Mouse (Mus musculus): Measurements from ENCODE around the gene Ykt6. TPM values are rescaled to one million over a fixed set of nuclear protein-coding genes. Genes with fewer than 3 reads are reported as not detected.

Ykt6 gene
- total and polyA plus RNA-seq, 3 experiments, result 46.3 to 62.2 (median 53.4) TPM

DNA sequence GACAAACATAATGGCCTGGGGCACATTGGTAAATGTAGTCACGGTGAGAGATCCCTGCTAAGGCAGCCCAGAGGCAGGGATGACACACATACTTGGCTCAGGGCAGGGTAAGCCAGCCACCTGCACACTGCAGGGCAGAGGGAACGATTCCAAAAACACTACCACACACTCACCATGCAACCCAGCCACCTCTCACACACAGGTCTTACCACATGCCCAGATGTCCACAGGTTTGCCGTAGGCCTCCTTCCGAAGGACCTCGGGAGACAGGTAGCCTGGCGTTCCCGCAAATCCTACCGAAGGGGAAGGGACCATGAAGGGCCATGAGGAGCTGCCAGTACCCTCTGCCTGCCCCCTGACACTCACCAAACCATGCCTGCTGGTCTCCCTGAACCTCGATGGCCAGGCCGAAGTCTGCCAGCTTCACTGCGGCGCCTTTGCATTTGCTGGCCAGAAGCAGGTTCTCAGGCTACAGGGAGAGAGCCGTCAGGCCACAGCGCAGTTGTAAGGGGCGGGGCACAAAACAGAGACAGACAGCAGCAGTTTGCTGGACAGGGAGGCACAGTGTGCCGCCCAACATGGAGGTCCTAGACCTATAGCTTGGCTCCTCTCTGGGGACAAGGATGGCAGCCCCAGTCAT lies 34.6 kb downstream of the Ykt6 start:
- no peak overlapping the region for H3K9ac ChIP-seq (ENCODE audit: low read depth, low read length)
- DNase-seq, result no peak
- no peaks in the 10 kb centered on the region for H3K79me2 ChIP-seq (replicated peaks; ENCODE audit: control insufficient read depth, insufficient read depth, low read length)
- TF ChIP-seq POLR2A (IDR thresholded peaks at IDR 0.05; ENCODE audit: insufficient read depth, low read depth, low read length) (no peak), EP300 (IDR thresholded peaks at IDR 0.05; ENCODE audit: insufficient read depth, low read depth, low read length) (no peak), CTCF (IDR thresholded peaks at IDR 0.05) (no peak)
- H3K27ac ChIP-seq, result no peak overlapping the region
- intact Hi-C loops (cut with DNase I), result no loop called here
- no peaks in the 10 kb centered on the region for H3K27me3 ChIP-seq (ENCODE audit: control insufficient read depth, insufficient read depth, low read length)
- no peaks in the 10 kb centered on the region for H3K4me1 ChIP-seq (ENCODE audit: control insufficient read depth, insufficient read depth, low read length)
- H3K36me3 ChIP-seq (ENCODE audit: control insufficient read depth, insufficient read depth, low read length), result no peaks in the 10 kb centered on the region
- 88% methylated on average over 16 of the region's 16 CpGs for WGBS
- no peak overlapping the region for H3K4me3 ChIP-seq

GRCm38 (mm10) chr11:5990910-5991309 lies 35.4 kb downstream of the Ykt6 start:
- no peaks in the 10 kb centered on the region for H3K79me2 ChIP-seq (replicated peaks; ENCODE audit: control insufficient read depth, insufficient read depth, low read length)
- H3K9ac ChIP-seq (ENCODE audit: low read depth, low read length), result no peak overlapping the region
- no peak for TF ChIP-seq POLR2A (IDR thresholded peaks at IDR 0.05; ENCODE audit: insufficient read depth, low read depth, low read length)
- TF ChIP-seq CTCF (IDR thresholded peaks at IDR 0.05), result peak; percentile 78
- no peak overlapping the region for H3K4me3 ChIP-seq
- intact Hi-C loops (cut with DNase I), result no loop called here
- H3K27ac ChIP-seq, result no peak overlapping the region
- 41% methylated on average over 4 of the region's 4 CpGs for WGBS
- H3K4me1 ChIP-seq (ENCODE audit: control insufficient read depth, insufficient read depth, low read length), result no peaks in the 10 kb centered on the region
- peak; percentile 31 to 44 for DNase-seq
- H3K36me3 ChIP-seq (ENCODE audit: control insufficient read depth, insufficient read depth, low read length), result no peaks in the 10 kb centered on the region
- no peaks in the 10 kb centered on the region for H3K27me3 ChIP-seq (ENCODE audit: control insufficient read depth, insufficient read depth, low read length)

- TF ChIP-seq POLR2A (IDR thresholded peaks at IDR 0.05; ENCODE audit: insufficient read depth, low read depth, low read length), result no peak
- TF ChIP-seq CTCF (IDR thresholded peaks at IDR 0.05), result no peak
- TF ChIP-seq EP300 (IDR thresholded peaks at IDR 0.05; ENCODE audit: insufficient read depth, low read depth, low read length), result no peak
Measured at GRCm38 (mm10) chr11:5994212-5994611, 38.7 kb downstream of the Ykt6 start.

GRCm38 (mm10) chr11:5994880-5995279 lies 39.4 kb downstream of the Ykt6 start:
- intact Hi-C loops (cut with DNase I), result no loop called here
- WGBS, result 70% methylated on average over 3 of the region's 3 CpGs

More at GRCm38 (mm10) chr11:5994212-5994611, 38.7 kb downstream of the Ykt6 start:
- Histone ChIP-seq H3K4me1 (ENCODE audit: control insufficient read depth, insufficient read depth, low read length) (no peaks in the 10 kb centered on the region; the same call in 1 of the 2 replicates), H3K79me2 (replicated peaks; ENCODE audit: control insufficient read depth, insufficient read depth, low read length) (no peaks in the 10 kb centered on the region), H3K27ac (no peak overlapping the region), H3K36me3 (ENCODE audit: control insufficient read depth, insufficient read depth, low read length) (no peaks in the 10 kb centered on the region), H3K9ac (ENCODE audit: low read depth, low read length) (no peak overlapping the region), H3K4me3 (no peak overlapping the region), H3K27me3 (ENCODE audit: control insufficient read depth, insufficient read depth, low read length) (no peaks in the 10 kb centered on the region)
- intact Hi-C loops (cut with DNase I), result no loop called here
- 95% methylated on average over 5 of the region's 5 CpGs for WGBS
- no peak for DNase-seq

GRCm38 (mm10) chr11:5995989-5996388 lies 40.5 kb downstream of the Ykt6 start:
- no peak overlapping the region for H3K9ac ChIP-seq (ENCODE audit: low read depth, low read length)
- no peaks in the 10 kb centered on the region for H3K27me3 ChIP-seq (ENCODE audit: control insufficient read depth, insufficient read depth, low read length)
- H3K79me2 ChIP-seq (replicated peaks; ENCODE audit: control insufficient read depth, insufficient read depth, low read length), result no peaks in the 10 kb centered on the region
- H3K27ac ChIP-seq, result no peak overlapping the region
- no peaks in the 10 kb centered on the region for H3K36me3 ChIP-seq (ENCODE audit: control insufficient read depth, insufficient read depth, low read length)
- H3K4me1 ChIP-seq (ENCODE audit: control insufficient read depth, insufficient read depth, low read length), result peaks cover 14% of the 10 kb centered on the region
- DNase-seq, result peak; percentile 84 to 90
- intact Hi-C loops (cut with DNase I), result loop anchor here (1.0 to 2.0 kb wide), 4 partner anchors 30 to 265 kb away; no protein-coding TSS in a partner anchor
- 12% methylated on average over 8 of the region's 8 CpGs for WGBS
- TF ChIP-seq POLR2A (IDR thresholded peaks at IDR 0.05; ENCODE audit: insufficient read depth, low read depth, low read length) (no peak), CTCF (IDR thresholded peaks at IDR 0.05) (peak; percentile 98), EP300 (IDR thresholded peaks at IDR 0.05; ENCODE audit: insufficient read depth, low read depth, low read length) (peak; percentile 95)
- no peak overlapping the region for H3K4me3 ChIP-seq

More at GRCm38 (mm10) chr11:5994880-5995279, 39.4 kb downstream of the Ykt6 start:
- H3K4me1 ChIP-seq (ENCODE audit: control insufficient read depth, insufficient read depth, low read length), result peaks cover 5% of the 10 kb centered on the region
- no peak for DNase-seq
- no peak overlapping the region for H3K9ac ChIP-seq (ENCODE audit: low read depth, low read length)
- no peak overlapping the region for H3K4me3 ChIP-seq
- H3K79me2 ChIP-seq (replicated peaks; ENCODE audit: control insufficient read depth, insufficient read depth, low read length), result no peaks in the 10 kb centered on the region
- no peak for TF ChIP-seq EP300 (IDR thresholded peaks at IDR 0.05; ENCODE audit: insufficient read depth, low read depth, low read length)
- TF ChIP-seq POLR2A (IDR thresholded peaks at IDR 0.05; ENCODE audit: insufficient read depth, low read depth, low read length), result no peak
- TF ChIP-seq CTCF (IDR thresholded peaks at IDR 0.05), result no peak
- no peaks in the 10 kb centered on the region for H3K27me3 ChIP-seq (ENCODE audit: control insufficient read depth, insufficient read depth, low read length)
- H3K27ac ChIP-seq, result no peak overlapping the region
- no peaks in the 10 kb centered on the region for H3K36me3 ChIP-seq (ENCODE audit: control insufficient read depth, insufficient read depth, low read length)

DNA sequence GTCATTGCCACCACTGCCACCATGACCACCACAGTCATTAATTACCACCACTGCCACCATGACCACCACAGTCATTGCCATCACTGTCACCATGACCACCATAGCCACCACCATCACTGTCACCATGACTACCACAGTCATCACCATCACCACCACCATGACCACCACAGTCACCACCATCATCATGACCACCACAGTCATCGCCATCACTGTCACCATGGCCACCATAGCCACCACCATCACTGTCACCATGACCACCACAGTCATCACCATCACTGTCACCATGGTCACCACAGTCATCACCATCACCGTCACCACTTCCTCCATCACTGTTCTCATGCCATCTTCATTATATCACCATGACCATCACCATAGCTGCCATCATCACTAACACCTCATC lies 43.0 kb downstream of the Ykt6 start:
- Histone ChIP-seq H3K79me2 (replicated peaks; ENCODE audit: control insufficient read depth, insufficient read depth, low read length) (no peaks in the 10 kb centered on the region), H3K4me3 (no peak overlapping the region), H3K27ac (no peak overlapping the region), H3K4me1 (ENCODE audit: control insufficient read depth, insufficient read depth, low read length) (peaks cover 33% of the 10 kb centered on the region), H3K27me3 (ENCODE audit: control insufficient read depth, insufficient read depth, low read length) (no peaks in the 10 kb centered on the region), H3K36me3 (ENCODE audit: control insufficient read depth, insufficient read depth, low read length) (peaks cover 3% of the 10 kb centered on the region), H3K9ac (ENCODE audit: low read depth, low read length) (no peak overlapping the region)
- WGBS, result 98% methylated on average over 2 of the region's 2 CpGs
- DNase-seq, result no peak
- TF ChIP-seq POLR2A (IDR thresholded peaks at IDR 0.05; ENCODE audit: insufficient read depth, low read depth, low read length) (no peak), EP300 (IDR thresholded peaks at IDR 0.05; ENCODE audit: insufficient read depth, low read depth, low read length) (no peak), CTCF (IDR thresholded peaks at IDR 0.05) (no peak)
- intact Hi-C loops (cut with DNase I), result no loop called here
